Mouse (Mus musculus) ES-Bruce4 (cell line): ENCODE data around the gene Crtc3.

Experiments
- CTCF ChIP-seq: IDR thresholded peaks from one replicate; pipeline ENCODE4 v1.8.1; 2011; ENCODE audit warnings: low read depth, low read length
- POLR2A ChIP-seq: IDR thresholded peaks from one replicate; pipeline ENCODE4 v1.8.1; 2011; ENCODE audit warnings: low read length; ENCODE audit not compliant: insufficient read depth

DNA sequence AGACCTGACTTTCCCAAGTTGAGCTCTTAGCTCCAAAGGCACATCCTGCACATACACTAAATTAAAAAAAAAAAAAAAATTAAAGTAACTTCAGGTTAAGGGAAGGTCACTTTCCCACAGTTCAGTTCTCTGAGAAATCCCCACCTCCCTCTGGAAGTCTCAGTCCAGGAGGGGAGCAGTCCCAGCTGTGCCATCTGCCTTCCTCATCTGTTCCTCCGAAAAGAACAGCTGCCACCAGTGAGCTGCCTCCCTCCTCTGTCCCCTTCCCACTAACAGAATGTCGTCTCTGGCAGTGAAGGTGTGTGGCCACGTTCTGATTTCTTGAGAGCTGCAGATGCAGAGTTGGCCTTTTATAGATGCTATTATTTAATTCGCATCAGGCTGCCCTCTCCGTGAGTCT, 9.2 kb upstream of the Crtc3 start:
- TF ChIP-seq CTCF (no peak), POLR2A (no peak)
